Mouse (Mus musculus): ENCODE data around the gene Pdzd2. TPM values are rescaled to one million over a fixed set of nuclear protein-coding genes. Genes with fewer than 3 reads are reported as not detected.

The Pdzd2 gene
- polyA plus RNA-seq, 1 experiment = 1.7 TPM

DNA sequence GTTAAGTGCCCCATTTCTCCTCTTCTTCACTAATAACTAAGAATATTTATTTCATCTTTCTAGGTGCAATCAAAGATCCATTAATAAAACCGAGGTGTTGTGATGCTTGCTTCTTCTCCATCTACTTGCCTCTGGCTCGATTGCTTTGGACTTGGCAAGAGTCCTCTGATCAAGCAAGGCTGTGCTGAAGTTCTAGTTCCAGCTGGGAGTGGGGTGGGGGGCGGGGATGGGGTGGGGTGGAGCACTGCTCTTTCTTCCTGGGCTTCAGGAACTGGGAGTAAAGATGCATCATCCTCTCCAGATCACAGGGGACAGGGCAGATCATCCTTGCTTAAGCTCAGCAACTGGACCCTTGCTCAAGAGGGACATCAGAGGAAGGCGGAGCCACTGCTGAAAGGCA is 5.5 kb downstream of the Pdzd2 start:
- 63% methylated on average over 4 of the region's 4 CpGs for WGBS
- H3K4me3 ChIP-seq (ENCODE audit: extremely low read depth, insufficient read depth, insufficient read length) = no peak overlapping the region
- peaks cover 1% of the 10 kb centered on the region; the same call in 1 of the 2 replicates for H3K27me3 ChIP-seq (ENCODE audit: control insufficient read depth, insufficient read depth, low read length)
- H3K4me1 ChIP-seq (ENCODE audit: control insufficient read depth, insufficient read depth, insufficient read length) = no peaks in the 10 kb centered on the region
- TF ChIP-seq CTCF (IDR thresholded peaks at IDR 0.05; ENCODE audit: extremely low read depth, insufficient read depth, insufficient read length, insufficient replicate concordance) = no peak
- no peak for TF ChIP-seq POLR2A (IDR thresholded peaks at IDR 0.05; ENCODE audit: low read depth, low read length)
- no peaks in the 10 kb centered on the region for H3K36me3 ChIP-seq (ENCODE audit: control insufficient read depth, insufficient read depth, low read length)
- H3K27ac ChIP-seq (ENCODE audit: insufficient read depth, low read length) = no peak overlapping the region
- DNase-seq (ENCODE audit: low read depth in 1 of 2, low spot score in 2 of 2) = no peak

DNA sequence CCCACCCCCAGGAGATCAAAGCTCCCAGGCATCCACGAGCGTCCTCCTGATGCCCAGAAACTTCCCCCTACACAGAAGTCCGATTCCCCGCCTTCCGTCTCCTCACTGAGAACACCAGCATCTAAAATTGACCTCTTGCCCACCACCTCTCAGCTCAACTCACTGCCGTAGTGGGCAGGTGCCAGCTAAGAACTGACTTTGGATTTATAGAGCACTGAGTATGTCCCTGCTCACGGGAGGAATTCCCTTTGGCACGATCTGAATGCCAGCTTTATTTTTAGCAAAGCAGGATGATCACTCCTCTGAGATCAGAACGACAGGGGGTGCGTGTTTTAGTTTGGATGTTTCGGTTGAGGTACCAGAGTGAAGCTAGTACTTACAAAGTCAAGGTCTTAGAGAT is 7.1 kb downstream of the Pdzd2 start:
- Histone ChIP-seq H3K27ac (ENCODE audit: insufficient read depth, low read length) (no peak overlapping the region), H3K4me1 (ENCODE audit: control insufficient read depth, insufficient read depth, insufficient read length) (no peaks in the 10 kb centered on the region), H3K27me3 (ENCODE audit: control insufficient read depth, insufficient read depth, low read length) (no peaks in the 10 kb centered on the region), H3K36me3 (ENCODE audit: control insufficient read depth, insufficient read depth, low read length) (no peaks in the 10 kb centered on the region), H3K4me3 (ENCODE audit: extremely low read depth, insufficient read depth, insufficient read length) (no peak overlapping the region)
- TF ChIP-seq POLR2A (IDR thresholded peaks at IDR 0.05; ENCODE audit: low read depth, low read length) = no peak
- no peak for TF ChIP-seq CTCF (IDR thresholded peaks at IDR 0.05; ENCODE audit: extremely low read depth, insufficient read depth, insufficient read length, insufficient replicate concordance)
- 80% methylated on average over 11 of the region's 11 CpGs for WGBS
- DNase-seq (ENCODE audit: low read depth in 1 of 2, low spot score in 2 of 2) = no peak

DNA sequence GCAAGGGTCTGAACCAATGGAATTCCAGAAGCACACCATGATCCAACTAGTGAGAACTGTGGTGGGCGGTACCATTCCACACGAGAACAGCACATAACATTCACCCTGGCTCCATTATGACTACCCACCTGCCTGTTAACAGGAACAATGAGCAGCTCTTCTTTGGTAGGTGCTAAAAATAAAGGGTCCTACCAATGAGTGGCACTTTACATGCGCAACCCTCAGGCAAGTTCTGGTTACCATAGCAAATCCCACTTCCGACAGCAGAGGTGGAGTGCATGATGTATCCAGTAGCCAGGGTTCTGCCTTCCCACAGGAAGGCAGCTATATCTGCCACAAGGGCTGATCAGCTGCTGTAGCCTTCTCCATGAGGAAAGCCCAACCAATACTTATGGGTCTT is 11.3 kb downstream of the Pdzd2 start:
- H3K27me3 ChIP-seq (ENCODE audit: control insufficient read depth, insufficient read depth, low read length) = no peaks in the 10 kb centered on the region
- DNase-seq (ENCODE audit: low read depth in 1 of 2, low spot score in 2 of 2) = no peak
- TF ChIP-seq CTCF (IDR thresholded peaks at IDR 0.05; ENCODE audit: extremely low read depth, insufficient read depth, insufficient read length, insufficient replicate concordance) = no peak
- no peak for TF ChIP-seq POLR2A (IDR thresholded peaks at IDR 0.05; ENCODE audit: low read depth, low read length)
- 86% methylated on average over 4 of the region's 4 CpGs for WGBS
- no peak overlapping the region for H3K4me3 ChIP-seq (ENCODE audit: extremely low read depth, insufficient read depth, insufficient read length)
- no peak overlapping the region for H3K27ac ChIP-seq (ENCODE audit: insufficient read depth, low read length)
- H3K36me3 ChIP-seq (ENCODE audit: control insufficient read depth, insufficient read depth, low read length) = no peaks in the 10 kb centered on the region
- H3K4me1 ChIP-seq (ENCODE audit: control insufficient read depth, insufficient read depth, insufficient read length) = no peaks in the 10 kb centered on the region

DNA sequence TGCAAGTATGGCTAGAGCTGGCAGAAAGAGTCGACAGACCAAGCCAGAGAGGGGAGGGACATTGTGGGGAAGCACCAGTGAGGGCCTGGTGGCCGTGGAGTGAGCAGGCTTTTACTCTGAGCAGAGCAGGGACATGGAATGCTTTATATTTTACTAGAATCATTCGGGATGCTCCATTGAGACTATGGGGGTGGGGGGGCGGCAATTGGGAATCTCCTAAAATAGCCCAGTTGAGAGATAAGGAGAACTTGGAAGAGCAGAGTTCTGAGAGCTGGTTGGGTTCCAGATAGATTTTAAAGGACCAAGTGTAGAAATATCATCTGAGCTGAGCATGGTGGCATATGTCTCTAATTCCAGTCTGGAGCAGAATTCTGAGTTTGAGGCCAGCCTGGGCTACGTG is 14.5 kb downstream of the Pdzd2 start:
- Histone ChIP-seq H3K27me3 (ENCODE audit: control insufficient read depth, insufficient read depth, low read length) (no peaks in the 10 kb centered on the region), H3K4me3 (ENCODE audit: extremely low read depth, insufficient read depth, insufficient read length) (no peak overlapping the region), H3K27ac (ENCODE audit: insufficient read depth, low read length) (no peak overlapping the region), H3K4me1 (ENCODE audit: control insufficient read depth, insufficient read depth, insufficient read length) (no peaks in the 10 kb centered on the region), H3K36me3 (ENCODE audit: control insufficient read depth, insufficient read depth, low read length) (no peaks in the 10 kb centered on the region)
- no peak for TF ChIP-seq POLR2A (IDR thresholded peaks at IDR 0.05; ENCODE audit: low read depth, low read length)
- no peak for TF ChIP-seq CTCF (IDR thresholded peaks at IDR 0.05; ENCODE audit: extremely low read depth, insufficient read depth, insufficient read length, insufficient replicate concordance)
- no peak for DNase-seq (ENCODE audit: low read depth in 1 of 2, low spot score in 2 of 2)
- WGBS = 69% methylated on average over 5 of the region's 5 CpGs

DNA sequence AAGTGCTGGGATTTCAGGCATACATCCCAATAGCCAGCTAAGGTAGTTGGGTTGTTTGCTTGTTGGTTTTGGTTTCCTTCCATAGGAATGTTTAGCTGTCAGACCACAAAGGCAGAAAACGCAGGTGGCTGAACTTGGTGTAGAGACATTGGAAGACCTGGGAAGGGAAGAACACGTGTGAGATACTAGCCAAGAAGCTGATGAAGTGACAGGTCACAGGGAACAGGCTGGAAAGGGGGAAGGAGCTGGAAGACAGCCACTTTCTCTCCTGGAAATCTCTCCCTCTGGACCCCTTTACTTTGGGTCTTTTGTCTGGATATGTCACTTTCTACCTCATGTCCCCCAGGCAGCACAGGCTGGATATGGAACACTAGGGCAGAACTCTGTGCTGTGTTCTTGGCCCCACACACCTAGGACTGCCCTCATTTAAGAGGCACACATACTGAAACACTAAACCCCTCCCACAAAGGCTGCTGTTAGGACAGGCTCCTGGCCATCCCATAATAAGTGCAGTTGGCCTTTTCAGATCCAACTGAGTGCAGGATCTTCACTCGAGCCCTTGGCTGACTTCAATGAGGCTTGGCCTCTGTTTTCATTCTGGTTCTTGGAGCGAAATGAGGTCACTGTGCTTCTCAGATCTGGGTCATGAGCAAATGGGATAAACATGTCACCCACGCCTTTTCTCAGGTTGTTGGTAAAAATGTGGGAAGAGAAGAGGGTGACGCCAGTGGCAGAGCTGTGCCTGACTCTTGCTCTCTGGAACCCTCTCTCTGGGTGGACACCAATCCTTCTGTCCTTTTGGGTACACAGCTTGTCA is 17.8 kb downstream of the Pdzd2 start:
- TF ChIP-seq POLR2A (IDR thresholded peaks at IDR 0.05; ENCODE audit: low read depth, low read length) (no peak), CTCF (IDR thresholded peaks at IDR 0.05; ENCODE audit: extremely low read depth, insufficient read depth, insufficient read length, insufficient replicate concordance) (no peak)
- H3K36me3 ChIP-seq (ENCODE audit: control insufficient read depth, insufficient read depth, low read length) = no peaks in the 10 kb centered on the region
- DNase-seq (ENCODE audit: low read depth in 1 of 2, low spot score in 2 of 2) = no peak
- H3K27ac ChIP-seq (ENCODE audit: insufficient read depth, low read length) = no peak overlapping the region
- 77% methylated on average over 6 of the region's 6 CpGs for WGBS
- no peaks in the 10 kb centered on the region for H3K27me3 ChIP-seq (ENCODE audit: control insufficient read depth, insufficient read depth, low read length)
- no peaks in the 10 kb centered on the region for H3K4me1 ChIP-seq (ENCODE audit: control insufficient read depth, insufficient read depth, insufficient read length)
- no peak overlapping the region for H3K4me3 ChIP-seq (ENCODE audit: extremely low read depth, insufficient read depth, insufficient read length)

DNA sequence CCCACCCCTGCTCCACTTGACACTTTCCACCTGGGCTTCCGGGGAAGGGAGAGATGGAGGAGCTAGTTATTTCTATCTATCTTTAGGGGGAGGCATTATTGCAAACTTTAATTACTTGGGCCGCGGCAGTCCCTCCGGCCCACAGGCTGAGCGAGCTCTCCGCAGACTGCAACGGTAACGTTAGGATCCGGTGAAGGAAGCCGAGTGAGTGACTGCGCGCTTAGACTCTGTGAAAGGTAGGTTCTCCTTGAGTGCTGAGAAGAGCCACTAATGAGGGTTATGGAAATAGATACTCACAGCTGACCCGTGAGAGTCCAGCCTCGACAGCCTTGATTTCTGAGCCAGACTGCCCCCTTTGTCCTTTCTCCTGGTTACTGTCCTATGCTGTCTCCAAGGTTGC is 20.9 kb downstream of the Pdzd2 start:
- TF ChIP-seq CTCF (IDR thresholded peaks at IDR 0.05; ENCODE audit: extremely low read depth, insufficient read depth, insufficient read length, insufficient replicate concordance) (no peak), POLR2A (IDR thresholded peaks at IDR 0.05; ENCODE audit: low read depth, low read length) (no peak)
- WGBS = 86% methylated on average over 14 of the region's 14 CpGs

DNA sequence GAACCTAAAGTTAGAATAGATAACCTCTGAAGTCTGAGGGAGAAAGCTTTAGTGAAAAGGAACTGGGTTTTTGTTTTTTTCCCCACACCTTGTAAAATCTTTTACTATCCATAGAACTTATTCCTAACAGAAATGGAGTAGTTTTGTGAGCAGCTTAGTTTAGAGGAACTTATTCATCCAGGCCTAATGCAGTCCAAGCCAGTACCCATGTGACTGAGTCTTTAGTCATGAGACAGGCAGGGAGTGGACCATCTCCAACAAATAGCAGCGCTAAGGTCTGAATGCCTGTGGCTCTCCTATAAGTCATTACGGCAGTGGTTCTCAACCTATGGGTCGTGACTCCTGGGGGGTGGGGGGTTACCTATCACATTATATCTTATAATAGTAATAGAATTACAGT is 22.3 kb downstream of the Pdzd2 start:
- Histone ChIP-seq H3K4me1 (ENCODE audit: control insufficient read depth, insufficient read depth, insufficient read length) (no peaks in the 10 kb centered on the region), H3K36me3 (ENCODE audit: control insufficient read depth, insufficient read depth, low read length) (no peaks in the 10 kb centered on the region), H3K4me3 (ENCODE audit: extremely low read depth, insufficient read depth, insufficient read length) (no peak overlapping the region), H3K27ac (ENCODE audit: insufficient read depth, low read length) (no peak overlapping the region), H3K27me3 (ENCODE audit: control insufficient read depth, insufficient read depth, low read length) (no peaks in the 10 kb centered on the region)
- DNase-seq (ENCODE audit: low read depth in 1 of 2, low spot score in 2 of 2) = no peak
- TF ChIP-seq CTCF (IDR thresholded peaks at IDR 0.05; ENCODE audit: extremely low read depth, insufficient read depth, insufficient read length, insufficient replicate concordance) = no peak
- WGBS = 82% methylated on average over 3 of the region's 3 CpGs

More for the DNA sequence above, 20.9 kb downstream of the Pdzd2 start:
- Histone ChIP-seq H3K27me3 (ENCODE audit: control insufficient read depth, insufficient read depth, low read length) (no peaks in the 10 kb centered on the region), H3K4me1 (ENCODE audit: control insufficient read depth, insufficient read depth, insufficient read length) (no peaks in the 10 kb centered on the region), H3K27ac (ENCODE audit: insufficient read depth, low read length) (no peak overlapping the region), H3K36me3 (ENCODE audit: control insufficient read depth, insufficient read depth, low read length) (no peaks in the 10 kb centered on the region), H3K4me3 (ENCODE audit: extremely low read depth, insufficient read depth, insufficient read length) (no peak overlapping the region)
- DNase-seq (ENCODE audit: low read depth in 1 of 2, low spot score in 2 of 2) = no peak

Data from spleen, adult 2 months (tissue).